Mouse (Mus musculus): Measurements from ENCODE around the gene Agr3. TPM values are rescaled to one million over a fixed set of nuclear protein-coding genes. Genes with fewer than 3 reads are reported as not detected.

Gene Agr3
- not detected in 2 replicates for polyA plus RNA-seq (2012; ENCODE audit: insufficient read depth, insufficient read length, missing spikeins)

- H3K4me3 ChIP-seq (ENCODE audit: insufficient read depth, low read depth, low read length), result no peak within 1 kb of the TSS
- no peak within 1 kb of the TSS for H3K27ac ChIP-seq (replicated peaks; ENCODE audit: low read depth, low read length)
- no peaks in the 10 kb centered on the region for H3K4me1 ChIP-seq (ENCODE audit: control insufficient read depth, insufficient read depth, insufficient read length, low read length)
Observed at GRCm38 (mm10) chr12:35925402-35925801, at the start of gene Agr3. Gene Agr3, plus strand, starts transcription at chr12:35925620.

DNA sequence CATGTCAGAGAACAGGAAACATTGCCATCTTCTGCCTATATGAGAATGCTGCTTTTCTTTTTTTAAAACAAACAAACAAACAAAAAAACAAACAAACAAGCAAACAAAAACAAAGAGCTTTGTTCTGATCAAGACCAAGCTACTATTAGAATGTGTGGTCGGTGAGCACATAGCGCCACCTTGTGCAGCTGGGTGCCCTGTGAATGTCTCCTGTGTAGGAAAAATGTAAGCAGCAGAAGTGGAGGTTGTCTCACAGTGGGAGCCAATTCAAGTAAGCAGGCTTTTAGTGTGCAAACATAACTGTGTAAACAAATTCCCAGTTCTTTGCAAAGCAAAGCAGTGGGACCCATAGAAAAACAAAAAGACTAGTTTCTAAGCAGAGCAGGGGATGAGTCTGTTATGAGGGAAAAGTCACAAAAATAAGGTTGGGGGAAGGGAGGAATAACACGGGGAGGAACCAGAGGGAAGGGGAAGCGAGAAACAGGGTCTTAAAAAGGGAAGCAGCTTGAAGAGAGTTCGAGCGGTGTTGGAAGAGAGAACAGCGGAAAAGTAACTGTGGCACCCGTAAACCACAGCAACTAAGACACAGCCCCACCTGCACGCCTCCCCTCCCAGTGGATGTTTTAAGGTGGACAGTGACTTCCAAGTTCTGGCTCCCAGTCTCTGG, 40.4 kb upstream of the Agr3 start:
- H3K27ac ChIP-seq (replicated peaks; ENCODE audit: low read depth, low read length), result no peak overlapping the region
- no peak overlapping the region for H3K4me3 ChIP-seq (ENCODE audit: insufficient read depth, low read depth, low read length)
- no peaks in the 10 kb centered on the region for H3K4me1 ChIP-seq (ENCODE audit: control insufficient read depth, insufficient read depth, insufficient read length, low read length)

DNA sequence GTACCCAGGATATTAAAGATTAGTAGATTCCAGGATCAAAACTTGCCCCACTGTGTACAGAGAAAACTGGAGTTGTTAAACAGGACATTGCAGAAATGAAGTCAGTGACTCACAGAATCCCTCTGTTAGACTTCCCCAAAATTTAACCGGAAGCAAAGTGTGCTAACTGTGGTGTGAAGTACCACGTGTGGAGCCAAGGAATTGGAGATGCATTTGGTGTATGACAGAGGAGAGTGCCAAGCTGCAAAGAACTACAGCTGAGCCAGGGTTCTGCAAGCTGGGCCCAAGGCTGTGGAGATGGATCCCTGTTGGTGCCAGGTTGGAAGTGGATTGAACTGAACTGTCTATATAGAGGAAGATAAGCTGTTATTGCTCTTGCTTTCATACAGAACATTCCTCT, 36.0 kb upstream of the Agr3 start:
- no peak overlapping the region for H3K27ac ChIP-seq (replicated peaks; ENCODE audit: low read depth, low read length)
- no peak overlapping the region for H3K4me3 ChIP-seq (ENCODE audit: insufficient read depth, low read depth, low read length)
- no peaks in the 10 kb centered on the region for H3K4me1 ChIP-seq (ENCODE audit: control insufficient read depth, insufficient read depth, insufficient read length, low read length)

GRCm38 (mm10) chr12:35890756-35891155, 34.7 kb upstream of the Agr3 start:
- no peak overlapping the region for H3K27ac ChIP-seq (replicated peaks; ENCODE audit: low read depth, low read length)
- H3K4me1 ChIP-seq (ENCODE audit: control insufficient read depth, insufficient read depth, insufficient read length, low read length), result no peaks in the 10 kb centered on the region
- H3K4me3 ChIP-seq (ENCODE audit: insufficient read depth, low read depth, low read length), result no peak overlapping the region

DNA sequence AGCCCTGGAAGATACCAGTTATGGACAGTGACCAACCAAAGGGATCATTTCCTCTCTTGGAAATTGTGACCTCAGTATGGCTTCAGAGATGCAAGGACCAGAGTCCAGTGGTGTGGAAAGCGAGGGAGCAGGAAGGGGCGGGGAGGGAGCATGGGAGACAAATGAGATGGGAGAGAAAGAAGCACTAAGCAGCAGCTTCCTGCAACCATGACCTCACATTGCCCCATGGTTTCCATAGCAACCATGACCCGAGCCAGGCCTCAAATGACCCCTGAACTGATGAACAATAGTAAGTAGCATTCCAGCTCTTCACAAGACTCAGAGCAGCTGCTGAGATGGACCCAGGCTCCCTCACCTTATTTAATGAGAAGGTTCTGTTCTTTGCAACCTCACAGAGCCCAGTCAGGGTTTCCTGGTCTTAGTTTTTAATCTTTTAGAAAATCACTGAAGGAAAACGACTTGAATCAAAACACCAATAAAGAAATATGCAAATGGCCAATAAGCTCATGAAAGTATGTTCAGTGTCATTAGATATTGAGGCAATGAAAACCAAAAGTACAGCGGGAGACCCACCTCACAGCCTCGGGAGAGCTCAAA, 31.0 kb upstream of the Agr3 start:
- Histone ChIP-seq H3K4me3 (ENCODE audit: insufficient read depth, low read depth, low read length) (no peak overlapping the region), H3K4me1 (ENCODE audit: control insufficient read depth, insufficient read depth, insufficient read length, low read length) (no peaks in the 10 kb centered on the region), H3K27ac (replicated peaks; ENCODE audit: low read depth, low read length) (no peak overlapping the region)

DNA sequence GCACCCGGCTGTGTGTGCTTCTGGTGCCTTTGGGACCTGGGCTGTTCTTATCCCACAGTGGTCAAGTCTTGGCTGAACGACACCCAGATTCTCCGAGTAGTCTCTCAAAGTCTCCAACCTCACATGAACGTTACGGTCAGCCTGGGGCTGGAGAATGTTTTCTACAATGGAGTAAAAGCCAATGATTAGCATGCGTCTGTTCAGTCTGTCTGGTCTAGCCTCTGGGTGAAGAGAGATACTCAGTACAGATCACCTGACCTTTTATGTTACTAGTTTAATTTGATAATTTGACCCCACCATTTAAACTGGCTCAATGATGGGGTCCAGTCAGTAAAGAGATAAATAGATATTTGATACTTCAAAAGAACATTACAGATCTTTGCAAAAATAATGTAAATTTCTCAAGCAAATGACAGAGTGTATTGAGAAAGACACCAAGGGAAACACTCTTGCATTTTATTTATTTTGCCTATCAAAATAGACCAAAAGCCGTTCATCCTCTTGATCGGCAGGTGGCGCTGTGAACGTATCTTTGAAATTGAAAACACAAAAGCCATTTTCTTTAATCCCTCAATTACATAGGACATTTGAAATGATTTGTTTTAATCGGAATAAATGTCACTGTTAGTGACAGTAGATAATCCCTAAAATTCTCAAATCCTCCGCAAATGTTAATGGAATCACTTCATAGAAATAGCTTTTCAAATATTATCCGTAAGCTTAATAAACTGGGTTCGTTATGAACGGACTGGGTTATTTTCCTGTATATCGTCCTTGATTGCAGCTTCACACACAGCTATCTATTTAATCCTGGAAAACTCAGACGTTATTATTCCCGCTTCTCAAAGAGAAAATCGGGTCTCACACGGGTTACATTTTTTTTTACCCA, 29.3 kb upstream of the Agr3 start:
- Histone ChIP-seq H3K27ac (replicated peaks; ENCODE audit: low read depth, low read length) (no peak overlapping the region), H3K4me3 (ENCODE audit: insufficient read depth, low read depth, low read length) (peak overlapping the region; percentile 52; the same call in 1 of the 2 replicates), H3K4me1 (ENCODE audit: control insufficient read depth, insufficient read depth, insufficient read length, low read length) (no peaks in the 10 kb centered on the region)

- H3K27ac ChIP-seq (replicated peaks; ENCODE audit: low read depth, low read length), result no peak overlapping the region
- no peaks in the 10 kb centered on the region for H3K4me1 ChIP-seq (ENCODE audit: control insufficient read depth, insufficient read depth, insufficient read length, low read length)
- peak overlapping the region; percentile 52; the same call in 1 of the 2 replicates for H3K4me3 ChIP-seq (ENCODE audit: insufficient read depth, low read depth, low read length)
Observed at GRCm38 (mm10) chr12:35896764-35897282, 28.6 kb upstream of the Agr3 start.

- Histone ChIP-seq H3K4me1 (ENCODE audit: control insufficient read depth, insufficient read depth, insufficient read length, low read length) (no peaks in the 10 kb centered on the region), H3K4me3 (ENCODE audit: insufficient read depth, low read depth, low read length) (no peak overlapping the region)
Observed at GRCm38 (mm10) chr12:35910632-35911031, 14.8 kb upstream of the Agr3 start.

GRCm38 (mm10) chr12:35915813-35916212, 9.6 kb upstream of the Agr3 start:
- Histone ChIP-seq H3K4me3 (ENCODE audit: insufficient read depth, low read depth, low read length) (no peak overlapping the region), H3K4me1 (ENCODE audit: control insufficient read depth, insufficient read depth, insufficient read length, low read length) (no peaks in the 10 kb centered on the region), H3K27ac (replicated peaks; ENCODE audit: low read depth, low read length) (no peak overlapping the region)

More at GRCm38 (mm10) chr12:35910632-35911031, 14.8 kb upstream of the Agr3 start:
- no peak overlapping the region for H3K27ac ChIP-seq (replicated peaks; ENCODE audit: low read depth, low read length)

DNA sequence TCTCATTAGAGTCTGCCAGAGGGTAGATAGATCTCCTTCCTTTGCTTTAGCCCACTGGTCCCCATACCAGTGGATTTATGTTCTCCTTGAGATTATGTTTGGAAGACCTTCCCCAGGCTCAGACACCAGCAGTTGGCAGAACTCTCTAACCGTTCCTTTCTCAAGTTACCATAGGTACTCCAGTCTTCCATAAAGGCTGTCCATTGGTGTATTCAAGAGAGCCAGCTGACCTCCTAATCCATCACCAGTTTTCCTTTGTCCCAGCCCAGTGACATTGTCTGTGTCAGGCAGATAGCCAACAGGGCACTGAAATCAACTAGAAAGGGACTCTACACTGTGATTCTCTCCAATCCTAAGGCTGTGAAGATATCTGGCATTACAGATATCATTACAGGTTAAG, 9.0 kb upstream of the Agr3 start:
- H3K27ac ChIP-seq (replicated peaks; ENCODE audit: low read depth, low read length), result no peak overlapping the region

DNA sequence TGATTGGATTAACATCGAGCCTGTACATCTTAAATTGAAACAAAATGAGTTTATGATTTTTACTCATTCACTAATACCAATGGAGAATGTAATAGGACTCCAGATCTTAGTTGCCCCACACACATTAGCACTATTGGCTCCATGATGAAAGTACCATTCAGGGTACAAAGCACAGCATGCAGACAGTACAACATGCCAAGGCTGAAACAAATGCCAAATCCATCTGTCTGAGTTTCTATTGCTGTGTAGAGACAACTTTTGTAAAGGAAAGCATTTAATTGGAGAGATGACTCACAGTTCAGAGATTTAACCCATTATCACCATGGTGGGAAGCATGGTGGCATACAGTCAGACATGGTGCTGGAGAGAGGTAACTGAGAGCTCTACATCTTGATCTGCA, 7.4 kb upstream of the Agr3 start:
- Histone ChIP-seq H3K27ac (replicated peaks; ENCODE audit: low read depth, low read length) (no peak overlapping the region), H3K4me3 (ENCODE audit: insufficient read depth, low read depth, low read length) (no peak overlapping the region), H3K4me1 (ENCODE audit: control insufficient read depth, insufficient read depth, insufficient read length, low read length) (no peaks in the 10 kb centered on the region)

More for the DNA sequence above, 9.0 kb upstream of the Agr3 start:
- H3K4me1 ChIP-seq (ENCODE audit: control insufficient read depth, insufficient read depth, insufficient read length, low read length), result no peaks in the 10 kb centered on the region
- H3K4me3 ChIP-seq (ENCODE audit: insufficient read depth, low read depth, low read length), result no peak overlapping the region

- Histone ChIP-seq H3K4me3 (ENCODE audit: insufficient read depth, low read depth, low read length) (no peak overlapping the region), H3K4me1 (ENCODE audit: control insufficient read depth, insufficient read depth, insufficient read length, low read length) (no peaks in the 10 kb centered on the region), H3K27ac (replicated peaks; ENCODE audit: low read depth, low read length) (no peak overlapping the region)
Observed at GRCm38 (mm10) chr12:35927804-35928203, 2.4 kb downstream of the Agr3 start.

- H3K4me3 ChIP-seq (ENCODE audit: insufficient read depth, low read depth, low read length), result no peak overlapping the region
- no peak overlapping the region for H3K27ac ChIP-seq (replicated peaks; ENCODE audit: low read depth, low read length)
- no peaks in the 10 kb centered on the region for H3K4me1 ChIP-seq (ENCODE audit: control insufficient read depth, insufficient read depth, insufficient read length, low read length)
Observed at GRCm38 (mm10) chr12:35932816-35933215, 7.4 kb downstream of the Agr3 start.

GRCm38 (mm10) chr12:35951757-35952156, 26.3 kb downstream of the Agr3 start:
- Histone ChIP-seq H3K27ac (replicated peaks; ENCODE audit: low read depth, low read length) (no peak overlapping the region), H3K4me1 (ENCODE audit: control insufficient read depth, insufficient read depth, insufficient read length, low read length) (no peaks in the 10 kb centered on the region), H3K4me3 (ENCODE audit: insufficient read depth, low read depth, low read length) (no peak overlapping the region)

GRCm38 (mm10) chr12:35957235-35957634, 31.8 kb downstream of the Agr3 start:
- Histone ChIP-seq H3K4me3 (ENCODE audit: insufficient read depth, low read depth, low read length) (no peak overlapping the region), H3K27ac (replicated peaks; ENCODE audit: low read depth, low read length) (no peak overlapping the region), H3K4me1 (ENCODE audit: control insufficient read depth, insufficient read depth, insufficient read length, low read length) (no peaks in the 10 kb centered on the region)
